Mouse (Mus musculus): ENCODE measurements around the gene Dll4. TPM values are rescaled to one million over a fixed set of nuclear protein-coding genes. Genes with fewer than 3 reads are reported as not detected.

The Dll4 gene
- polyA plus RNA-seq, 1 experiment from 2014 or later = 4.9 TPM

GRCm38 (mm10) chr2:119313780-119314479 lies 11.7 kb upstream of the Dll4 start:
- H3K27me3 ChIP-seq = peaks cover 79% of the 10 kb centered on the region
- no peak overlapping the region for H3K4me2 ChIP-seq
- no peaks in the 10 kb centered on the region for H3K36me3 ChIP-seq
- H3K9me3 ChIP-seq = no peaks in the 10 kb centered on the region
- ATAC-seq (ENCODE audit: low read depth) = peak; percentile 29; the same call in 1 of the 2 replicates
- no peak overlapping the region for H3K4me3 ChIP-seq
- H3K4me1 ChIP-seq (replicated peaks) = peaks cover 21% of the 10 kb centered on the region
- no peak overlapping the region for H3K27ac ChIP-seq (replicated peaks)
- no peak overlapping the region for H3K9ac ChIP-seq
- WGBS = 30% methylated on average over 10 of the region's 10 CpGs

- 59% methylated on average over 12 of the region's 12 CpGs for WGBS
- Histone ChIP-seq H3K27me3 (peaks cover 84% of the 10 kb centered on the region), H3K4me3 (no peak overlapping the region)
These were observed 10.8 kb upstream of the Dll4 start for GRCm38 (mm10) chr2:119314742-119315310.

GRCm38 (mm10) chr2:119318043-119318710 lies 7.4 kb upstream of the Dll4 start:
- H3K9ac ChIP-seq = no peak overlapping the region
- no peak overlapping the region for H3K27ac ChIP-seq (replicated peaks)
- peaks cover 37% of the 10 kb centered on the region for H3K4me1 ChIP-seq (replicated peaks)
- H3K36me3 ChIP-seq = no peaks in the 10 kb centered on the region
- peaks cover 93% of the 10 kb centered on the region for H3K27me3 ChIP-seq
- WGBS = 72% methylated on average over 3 of the region's 3 CpGs
- no peaks in the 10 kb centered on the region for H3K9me3 ChIP-seq
- no peak overlapping the region for H3K4me3 ChIP-seq
- H3K4me2 ChIP-seq = no peak overlapping the region
- no peak for ATAC-seq (ENCODE audit: low read depth)

More at GRCm38 (mm10) chr2:119314742-119315310, 10.8 kb upstream of the Dll4 start:
- ATAC-seq (ENCODE audit: low read depth) = no peak
- no peak overlapping the region for H3K27ac ChIP-seq (replicated peaks)
- H3K36me3 ChIP-seq = no peaks in the 10 kb centered on the region
- H3K9me3 ChIP-seq = no peaks in the 10 kb centered on the region
- no peak overlapping the region for H3K9ac ChIP-seq
- H3K4me2 ChIP-seq = no peak overlapping the region
- peaks cover 21% of the 10 kb centered on the region for H3K4me1 ChIP-seq (replicated peaks)

GRCm38 (mm10) chr2:119320571-119320970 lies 5.0 kb upstream of the Dll4 start:
- WGBS = 76% methylated on average over 8 of the region's 8 CpGs
- no peaks in the 10 kb centered on the region for H3K36me3 ChIP-seq
- H3K4me2 ChIP-seq = no peak overlapping the region
- no peaks in the 10 kb centered on the region for H3K9me3 ChIP-seq
- H3K27ac ChIP-seq (replicated peaks) = no peak overlapping the region
- no peak overlapping the region for H3K4me3 ChIP-seq
- H3K4me1 ChIP-seq (replicated peaks) = peaks cover 48% of the 10 kb centered on the region
- H3K27me3 ChIP-seq = peaks cover 94% of the 10 kb centered on the region
- no peak overlapping the region for H3K9ac ChIP-seq
- no peak for ATAC-seq (ENCODE audit: low read depth)

- Histone ChIP-seq H3K27ac (replicated peaks) (0 out of 2 replicates have a peak overlapping the region, but pooled peaks have one; percentile 34), H3K4me1 (replicated peaks) (peaks cover 62% of the 10 kb centered on the region), H3K4me3 (peak overlapping the region; percentile 33), H3K27me3 (peaks cover 95% of the 10 kb centered on the region), H3K9me3 (no peaks in the 10 kb centered on the region), H3K9ac (peak overlapping the region; percentile 48), H3K4me2 (peak overlapping the region; percentile 63), H3K36me3 (no peaks in the 10 kb centered on the region)
- 1% methylated on average over 48 of the region's 48 CpGs for WGBS
- peak; percentile 48 for ATAC-seq (ENCODE audit: low read depth)
These were observed 3.6 kb upstream of the Dll4 start for GRCm38 (mm10) chr2:119321771-119322586.

- Histone ChIP-seq H3K27me3 (peaks cover 95% of the 10 kb centered on the region), H3K9ac (peak overlapping the region; percentile 48), H3K36me3 (no peaks in the 10 kb centered on the region), H3K27ac (replicated peaks) (0 out of 2 replicates have a peak overlapping the region, but pooled peaks have one; percentile 34), H3K9me3 (no peaks in the 10 kb centered on the region), H3K4me3 (peak overlapping the region; percentile 33), H3K4me2 (peak overlapping the region; percentile 63), H3K4me1 (replicated peaks) (peaks cover 69% of the 10 kb centered on the region)
- WGBS = 2% methylated on average over 37 of the region's 39 CpGs
- peak; percentile 51 for ATAC-seq (ENCODE audit: low read depth)
These were observed 2.8 kb upstream of the Dll4 start for GRCm38 (mm10) chr2:119322587-119323300.

GRCm38 (mm10) chr2:119323866-119324575 lies 1.6 kb upstream of the Dll4 start:
- H3K4me2 ChIP-seq = peak overlapping the region; percentile 77
- no peaks in the 10 kb centered on the region for H3K9me3 ChIP-seq
- no peak overlapping the region for H3K27ac ChIP-seq (replicated peaks)
- H3K4me3 ChIP-seq = peak overlapping the region; percentile 45
- peaks cover 80% of the 10 kb centered on the region for H3K4me1 ChIP-seq (replicated peaks)
- peaks cover 96% of the 10 kb centered on the region for H3K27me3 ChIP-seq
- no peak for ATAC-seq (ENCODE audit: low read depth)
- H3K36me3 ChIP-seq = no peaks in the 10 kb centered on the region
- no peak overlapping the region for H3K9ac ChIP-seq
- WGBS = under 1% methylated on average over 28 of the region's 32 CpGs

- Histone ChIP-seq H3K4me3 (peak overlapping the region; percentile 45), H3K27me3 (peaks cover 99% of the 10 kb centered on the region), H3K4me1 (replicated peaks) (peaks cover 86% of the 10 kb centered on the region), H3K9ac (no peak overlapping the region), H3K9me3 (no peaks in the 10 kb centered on the region), H3K36me3 (no peaks in the 10 kb centered on the region), H3K27ac (replicated peaks) (no peak overlapping the region), H3K4me2 (peak overlapping the region; percentile 77)
- 0 out of 2 replicates have a peak, but pooled peaks have one; percentile 26 for ATAC-seq (ENCODE audit: low read depth)
- WGBS = under 1% methylated on average over 32 of the region's 32 CpGs
These were observed 837 bp upstream of the Dll4 start for GRCm38 (mm10) chr2:119324576-119325318.

- Histone ChIP-seq H3K4me2 (peak overlapping the region; percentile 77), H3K9me3 (no peaks in the 10 kb centered on the region), H3K4me1 (replicated peaks) (peaks cover 79% of the 10 kb centered on the region), H3K36me3 (no peaks in the 10 kb centered on the region), H3K27ac (replicated peaks) (peak overlapping the region; percentile 38; the same call in 1 of the 2 replicates), H3K27me3 (peaks cover 100% of the 10 kb centered on the region), H3K9ac (peak overlapping the region; percentile 65), H3K4me3 (peak overlapping the region; percentile 45)
- WGBS = under 1% methylated on average over 61 of the region's 61 CpGs
- ATAC-seq (ENCODE audit: low read depth) = no peak
These were observed 847 bp downstream of the Dll4 start for GRCm38 (mm10) chr2:119326161-119327101.

Data from neural tube, embryonic 13.5 days (tissue).